Mouse (Mus musculus) stomach, postnatal 0 days (tissue): Measurements from ENCODE around the gene Egfem1.

Experiments used
- CTCF ChIP-seq: IDR thresholded peaks from 2 replicates; pipeline ENCODE4 v1.5.1; 2016; ENCODE audit warnings: antibody characterized with exemption, low read depth, mild to moderate bottlenecking, moderate library complexity
- EP300 ChIP-seq: optimal IDR thresholded peaks from 2 replicates; pipeline ENCODE3; 2016; ENCODE audit warnings: antibody characterized with exemption

DNA sequence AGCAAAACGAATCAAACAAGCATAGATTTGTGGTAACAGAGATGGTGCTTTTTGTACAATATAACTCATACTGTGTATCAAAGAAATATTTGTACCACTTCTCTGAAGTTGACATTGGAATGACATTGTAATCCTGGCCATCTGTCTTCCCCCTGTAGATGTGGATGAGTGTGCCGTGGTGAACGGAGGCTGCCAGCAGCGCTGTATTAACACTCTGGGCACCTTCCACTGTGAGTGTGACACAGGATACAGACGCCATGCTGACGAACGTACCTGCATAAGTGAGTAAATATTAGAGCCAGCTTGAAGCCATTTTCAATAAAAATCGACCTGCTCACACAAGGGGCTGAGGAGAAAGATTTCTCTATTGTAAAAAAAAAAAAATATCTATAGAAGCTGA, 500.9 kb downstream of the Egfem1 start:
- TF ChIP-seq CTCF: no peak
- TF ChIP-seq EP300: no peak
